Mouse (Mus musculus) CH12.LX (cell line): ENCODE measurements around the gene Gm20431.
A peak's percentile ranks its signal among the peaks of the same experiment; 100 is the strongest.

Experiments used
- CTCF ChIP-seq, 2 experiments: IDR thresholded peaks in 1 of 2; conservative IDR thresholded peaks in 1 of 2; 2 replicates each; pipeline ENCODE4 v1.5.1; 2011 to 2012; ENCODE audit warnings: low read depth in 2 of 2, low read length in 2 of 2, improper control_type of control experiment in 1 of 2, inconsistent platforms in 1 of 2, mild to moderate bottlenecking in 1 of 2, moderate library complexity in 1 of 2
- E2F4 ChIP-seq: IDR thresholded peaks from 2 replicates; pipeline ENCODE4 v1.6.1; 2011; ENCODE audit warnings: low read depth, low read length, improper control_type of control experiment; ENCODE audit not compliant: insufficient replicate concordance
- EP300 ChIP-seq: IDR thresholded peaks from 2 replicates; pipeline ENCODE4 v1.6.1; 2011; ENCODE audit warnings: low read length, improper control_type of control experiment
- POLR2A ChIP-seq: IDR thresholded peaks from 2 replicates; pipeline ENCODE4 v1.6.1; 2011; ENCODE audit warnings: low read depth, mild to moderate bottlenecking, improper control_type of control experiment, low read length
- SIN3A ChIP-seq: IDR thresholded peaks from 2 replicates; pipeline ENCODE4 v1.6.1; 2012; ENCODE audit warnings: low read length, improper control_type of control experiment, inconsistent platforms
- SMC3 ChIP-seq: IDR thresholded peaks from 2 replicates; pipeline ENCODE4 v1.6.1; 2011; ENCODE audit warnings: low read depth, low read length, improper control_type of control experiment

DNA sequence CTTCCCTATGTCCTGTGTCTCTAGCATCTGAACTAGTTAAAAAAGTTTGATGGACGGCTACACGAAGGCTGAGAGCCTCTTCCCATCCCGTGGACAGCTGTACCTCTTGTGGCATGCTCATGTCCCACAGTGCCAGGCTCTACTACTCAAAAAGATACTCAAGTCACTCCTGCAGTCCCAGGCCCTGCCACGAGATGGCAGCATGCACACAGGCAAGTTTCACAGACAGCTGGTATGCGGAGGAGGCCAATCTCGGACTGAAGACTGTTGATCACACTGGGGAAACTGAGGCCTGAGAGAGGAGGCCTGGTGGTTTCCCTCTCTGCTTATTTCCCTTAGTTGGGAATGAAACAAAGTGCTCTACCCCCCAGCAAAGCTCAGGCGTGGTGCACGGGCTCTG, 23.8 kb upstream of the Gm20431 start:
- TF ChIP-seq CTCF (conservative IDR thresholded peaks at IDR 0.05 in 1 of 2, IDR thresholded peaks at IDR 0.05 in 1 of 2; ENCODE audit: low read depth in 2 of 2, low read length in 2 of 2), result peak; percentile 90 to 99
- TF ChIP-seq POLR2A, result no peak
- no peak for TF ChIP-seq SIN3A
- TF ChIP-seq EP300, result no peak
- no peak for TF ChIP-seq E2F4
- TF ChIP-seq SMC3, result peak; percentile 99
